Mouse (Mus musculus): ENCODE data around the gene Rtl10.

DNA sequence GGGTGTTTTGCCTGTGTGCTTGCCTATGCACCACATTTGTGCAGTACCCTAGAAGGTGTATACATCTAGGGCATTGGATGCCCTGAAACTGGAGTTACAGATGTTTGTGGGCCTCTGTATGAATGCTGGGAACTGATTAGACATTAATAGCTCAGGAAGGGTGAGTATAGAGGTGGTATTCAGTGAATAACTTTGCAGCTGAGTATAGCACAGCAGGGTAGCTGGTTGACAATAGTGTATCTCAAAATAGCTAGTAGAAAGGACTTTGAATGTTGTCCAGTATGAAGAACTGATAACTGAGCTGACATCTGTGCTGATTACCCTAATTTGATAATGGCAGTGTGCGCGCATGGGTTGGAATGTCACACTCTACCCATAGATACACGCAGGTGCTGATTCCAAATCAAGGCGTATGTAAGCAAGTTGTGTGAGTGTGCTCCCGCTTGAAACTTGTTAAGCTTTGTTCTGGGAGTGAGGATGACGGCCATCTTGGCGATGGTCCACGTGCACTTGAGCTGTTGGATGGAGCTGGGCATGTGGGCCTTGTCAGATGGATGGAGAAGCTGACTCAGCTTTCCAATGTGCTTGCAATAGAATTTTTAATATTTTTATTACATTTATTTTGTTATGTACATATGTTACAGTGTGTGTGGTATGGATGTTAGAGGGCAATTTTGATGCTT, 25.0 kb downstream of the Rtl10 start:
- TF ChIP-seq POLR2A (IDR thresholded peaks at IDR 0.05; ENCODE audit: low read depth, low read length) (no peak), CTCF (IDR thresholded peaks at IDR 0.05; ENCODE audit: extremely low read depth, insufficient read length, insufficient replicate concordance, low read depth, low read length) (no peak)

All from small intestine, adult 2 months (tissue).